Mouse (Mus musculus): ENCODE results near the gene Ripply3. TPM values are rescaled to one million over a fixed set of nuclear protein-coding genes. Genes with fewer than 3 reads are reported as not detected.
A peak's percentile ranks its signal among the peaks of the same experiment; 100 is the strongest.

The Ripply3 gene
- polyA plus RNA-seq (2014; fragmentation: Nextera tagmentation; extraction: Ambion mirVana) = 4.9 and 6.9 TPM in 2 replicates

GRCm38 (mm10) chr16:94327781-94328711 lies at the start of gene Ripply3:
Ripply3 (plus strand) TSS chr16:94328420.
- DNase-seq (ENCODE audit: low spot score) (peak; percentile 18), ATAC-seq (ENCODE audit: low read depth) (peak; percentile 44; the same call in 1 of the 2 replicates)
- peaks cover 15% of the 10 kb centered on the region; the same call in 1 of the 2 replicates for H3K4me1 ChIP-seq (ENCODE audit: control insufficient read depth, insufficient read depth, low read length)
- peak within 1 kb of the TSS; percentile 69 for H3K9ac ChIP-seq (ENCODE audit: low read depth, low read length)
- no peaks in the 10 kb centered on the region for H3K9me3 ChIP-seq (ENCODE audit: control insufficient read depth, low read length)
- WGBS = under 1% methylated on average over 63 of the region's 63 CpGs
- no peaks in the 10 kb centered on the region for H3K36me3 ChIP-seq (ENCODE audit: control insufficient read depth, insufficient read depth, low read length)
- peaks cover 24% of the 10 kb centered on the region for H3K27me3 ChIP-seq (replicated peaks; ENCODE audit: control insufficient read depth, insufficient read depth, low read length)
- peak within 1 kb of the TSS; percentile 89 for H3K4me2 ChIP-seq (ENCODE audit: low read depth, low read length)
- H3K4me3 ChIP-seq (ENCODE audit: low read depth, low read length) = peak within 1 kb of the TSS; percentile 52
- no peak within 1 kb of the TSS for H3K27ac ChIP-seq (replicated peaks; ENCODE audit: low read depth, low read length)

- H3K9ac ChIP-seq (ENCODE audit: low read depth, low read length) = no peak overlapping the region
- ATAC-seq (ENCODE audit: low read depth) (no peak), DNase-seq (ENCODE audit: low spot score) (no peak)
- H3K27me3 ChIP-seq (replicated peaks; ENCODE audit: control insufficient read depth, insufficient read depth, low read length) = no peaks in the 10 kb centered on the region
- H3K27ac ChIP-seq (replicated peaks; ENCODE audit: low read depth, low read length) = no peak overlapping the region
- WGBS = 90% methylated on average over 3 of the region's 3 CpGs
- H3K4me2 ChIP-seq (ENCODE audit: low read depth, low read length) = no peak overlapping the region
- 0 out of 2 replicates have a peak, but pooled peaks cover 4% of the 10 kb centered on the region for H3K9me3 ChIP-seq (ENCODE audit: control insufficient read depth, low read length)
- H3K36me3 ChIP-seq (ENCODE audit: control insufficient read depth, insufficient read depth, low read length) = peaks cover 9% of the 10 kb centered on the region; the same call in 1 of the 2 replicates
- H3K4me3 ChIP-seq (ENCODE audit: low read depth, low read length) = no peak overlapping the region
- peaks cover under 1% of the 10 kb centered on the region for H3K4me1 ChIP-seq (ENCODE audit: control insufficient read depth, insufficient read depth, low read length)
Measured at GRCm38 (mm10) chr16:94283972-94284371, 44.2 kb upstream of the Ripply3 start.

GRCm38 (mm10) chr16:94287826-94288225 lies 40.4 kb upstream of the Ripply3 start:
- Histone ChIP-seq H3K4me1 (ENCODE audit: control insufficient read depth, insufficient read depth, low read length) (peaks cover 4% of the 10 kb centered on the region), H3K27ac (replicated peaks; ENCODE audit: low read depth, low read length) (no peak overlapping the region), H3K9ac (ENCODE audit: low read depth, low read length) (no peak overlapping the region), H3K9me3 (ENCODE audit: control insufficient read depth, low read length) (no peaks in the 10 kb centered on the region), H3K36me3 (ENCODE audit: control insufficient read depth, insufficient read depth, low read length) (0 out of 2 replicates have a peak, but pooled peaks cover 2% of the 10 kb centered on the region), H3K4me2 (ENCODE audit: low read depth, low read length) (no peak overlapping the region), H3K4me3 (ENCODE audit: low read depth, low read length) (no peak overlapping the region), H3K27me3 (replicated peaks; ENCODE audit: control insufficient read depth, insufficient read depth, low read length) (no peaks in the 10 kb centered on the region)
- 79% methylated on average over 9 of the region's 9 CpGs for WGBS
- no peak for ATAC-seq (ENCODE audit: low read depth)
- no peak for DNase-seq (ENCODE audit: low spot score)

- H3K9ac ChIP-seq (ENCODE audit: low read depth, low read length) = peak overlapping the region; percentile 80
- H3K4me2 ChIP-seq (ENCODE audit: low read depth, low read length) = peak overlapping the region; percentile 98
- H3K4me3 ChIP-seq (ENCODE audit: low read depth, low read length) = peak overlapping the region; percentile 86
- H3K36me3 ChIP-seq (ENCODE audit: control insufficient read depth, insufficient read depth, low read length) = no peaks in the 10 kb centered on the region
- no peak overlapping the region for H3K27ac ChIP-seq (replicated peaks; ENCODE audit: low read depth, low read length)
- no peaks in the 10 kb centered on the region for H3K9me3 ChIP-seq (ENCODE audit: control insufficient read depth, low read length)
- H3K27me3 ChIP-seq (replicated peaks; ENCODE audit: control insufficient read depth, insufficient read depth, low read length) = no peaks in the 10 kb centered on the region
- DNase-seq (ENCODE audit: low spot score) = peak; percentile 55
- ATAC-seq (ENCODE audit: low read depth) = peak; percentile 31; the same call in 1 of the 2 replicates
- peaks cover 4% of the 10 kb centered on the region for H3K4me1 ChIP-seq (ENCODE audit: control insufficient read depth, insufficient read depth, low read length)
- WGBS = 18% methylated on average over 22 of the region's 39 CpGs
Measured at GRCm38 (mm10) chr16:94289138-94290072, 38.8 kb upstream of the Ripply3 start.

GRCm38 (mm10) chr16:94290073-94290999 lies 37.9 kb upstream of the Ripply3 start:
- Histone ChIP-seq H3K4me2 (ENCODE audit: low read depth, low read length) (peak overlapping the region; percentile 98), H3K27me3 (replicated peaks; ENCODE audit: control insufficient read depth, insufficient read depth, low read length) (no peaks in the 10 kb centered on the region), H3K4me1 (ENCODE audit: control insufficient read depth, insufficient read depth, low read length) (peaks cover 4% of the 10 kb centered on the region), H3K9ac (ENCODE audit: low read depth, low read length) (peak overlapping the region; percentile 80), H3K27ac (replicated peaks; ENCODE audit: low read depth, low read length) (no peak overlapping the region), H3K9me3 (ENCODE audit: control insufficient read depth, low read length) (no peaks in the 10 kb centered on the region), H3K36me3 (ENCODE audit: control insufficient read depth, insufficient read depth, low read length) (no peaks in the 10 kb centered on the region), H3K4me3 (ENCODE audit: low read depth, low read length) (peak overlapping the region; percentile 86)
- ATAC-seq (ENCODE audit: low read depth) (peak; percentile 98), DNase-seq (ENCODE audit: low spot score) (peak; percentile 87)
- WGBS = 9% methylated on average over 25 of the region's 52 CpGs

- H3K4me3 ChIP-seq (ENCODE audit: low read depth, low read length) = no peak overlapping the region
- 77% methylated on average over 4 of the region's 4 CpGs for WGBS
- ATAC-seq (ENCODE audit: low read depth) (no peak), DNase-seq (ENCODE audit: low spot score) (no peak)
- H3K4me1 ChIP-seq (ENCODE audit: control insufficient read depth, insufficient read depth, low read length) = peaks cover 4% of the 10 kb centered on the region
- H3K27ac ChIP-seq (replicated peaks; ENCODE audit: low read depth, low read length) = no peak overlapping the region
- no peak overlapping the region for H3K9ac ChIP-seq (ENCODE audit: low read depth, low read length)
- H3K27me3 ChIP-seq (replicated peaks; ENCODE audit: control insufficient read depth, insufficient read depth, low read length) = no peaks in the 10 kb centered on the region
- H3K9me3 ChIP-seq (ENCODE audit: control insufficient read depth, low read length) = no peaks in the 10 kb centered on the region
- no peak overlapping the region for H3K4me2 ChIP-seq (ENCODE audit: low read depth, low read length)
- H3K36me3 ChIP-seq (ENCODE audit: control insufficient read depth, insufficient read depth, low read length) = no peaks in the 10 kb centered on the region
Measured at GRCm38 (mm10) chr16:94291141-94291540, 37.1 kb upstream of the Ripply3 start.

- H3K36me3 ChIP-seq (ENCODE audit: control insufficient read depth, insufficient read depth, low read length) = no peaks in the 10 kb centered on the region
- H3K9me3 ChIP-seq (ENCODE audit: control insufficient read depth, low read length) = no peaks in the 10 kb centered on the region
- peaks cover 5% of the 10 kb centered on the region for H3K27me3 ChIP-seq (replicated peaks; ENCODE audit: control insufficient read depth, insufficient read depth, low read length)
- no peak overlapping the region for H3K4me3 ChIP-seq (ENCODE audit: low read depth, low read length)
- WGBS = 82% methylated on average over 5 of the region's 5 CpGs
- H3K9ac ChIP-seq (ENCODE audit: low read depth, low read length) = no peak overlapping the region
- DNase-seq (ENCODE audit: low spot score) (no peak), ATAC-seq (ENCODE audit: low read depth) (no peak)
- no peak overlapping the region for H3K27ac ChIP-seq (replicated peaks; ENCODE audit: low read depth, low read length)
- peaks cover 8% of the 10 kb centered on the region for H3K4me1 ChIP-seq (ENCODE audit: control insufficient read depth, insufficient read depth, low read length)
- H3K4me2 ChIP-seq (ENCODE audit: low read depth, low read length) = no peak overlapping the region
Measured at GRCm38 (mm10) chr16:94298081-94298480, 30.1 kb upstream of the Ripply3 start.

Measured in embryonic facial prominence, embryonic 14.5 days (tissue).